Mouse (Mus musculus) left cerebral cortex, postnatal 36 days (tissue): ENCODE results near the gene Lamc2. TPM values are rescaled to one million over a fixed set of nuclear protein-coding genes. Genes with fewer than 3 reads are reported as not detected.
"Not testable (repeated sequence)": the region's sequence is repeated elsewhere in the genome, so short reads cannot be mapped to it uniquely, and the experiment has no call there.

Source experiments
- DNase-seq, 2 experiments: peaks; one replicate each; pipeline ENCODE4 v3.0.0; 2021 to 2022; ENCODE audit warnings: low spot score in 2 of 2, mixed read lengths in 1 of 2
- intact Hi-C: fragments of 180-260 bp; cut with DNase I; formaldehyde crosslinking; loops from one replicate; pipeline ENCODE4 v1.15.1; 2025
- total RNA-seq, 2 experiments: library from RNA; stranded (reverse); gene quantifications; 2 replicates each; pipeline ENCODE4 v1.2.3; 2021

Lamc2 gene
- total RNA-seq, 2 experiments from 2014 or later = 9.5 to 13.6 TPM

DNA sequence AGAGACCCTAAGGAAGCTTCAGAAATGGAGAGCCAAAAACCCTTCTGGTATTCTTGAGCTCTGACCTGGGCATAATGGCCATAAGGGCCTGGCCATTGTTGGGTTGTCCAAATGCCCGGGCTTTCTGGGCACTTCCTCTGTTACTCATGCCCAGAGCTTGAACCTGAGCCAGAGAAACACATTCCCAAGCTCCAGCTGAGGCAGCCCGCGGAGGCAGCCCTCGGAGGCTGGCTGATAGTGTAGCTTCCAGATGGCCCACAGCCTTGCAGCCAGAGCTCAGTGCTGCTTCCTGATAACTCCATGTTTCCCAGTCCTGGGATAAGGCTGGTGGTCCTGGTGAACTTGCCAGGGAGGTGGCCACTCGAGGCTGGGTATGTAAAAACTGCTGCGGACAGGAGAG is 102.1 kb downstream of the Lamc2 start:
- peak in 1 of 2 experiments; percentile 32 for DNase-seq
- intact Hi-C loops = no loop called here

DNA sequence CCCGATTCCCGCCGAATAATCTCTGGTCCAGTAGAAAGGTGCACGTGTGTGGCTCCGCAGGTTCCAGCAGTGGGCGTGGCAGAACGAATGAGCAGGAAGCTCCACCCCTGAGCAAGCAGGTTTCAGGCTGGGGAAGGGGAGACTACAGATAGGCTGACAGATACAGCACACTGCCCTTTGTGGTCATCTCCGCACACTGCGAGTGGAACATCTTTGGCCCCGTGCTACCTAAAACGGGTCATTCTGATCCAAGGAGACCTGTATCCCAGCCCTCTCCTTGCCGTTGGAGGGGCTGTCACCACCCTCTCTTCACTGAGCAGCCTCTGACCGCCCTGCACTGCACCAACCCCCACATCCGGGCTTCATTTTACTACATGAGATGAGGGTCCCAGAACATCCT is 103.0 kb downstream of the Lamc2 start:
- DNase-seq, intact Hi-C loops: not testable (repeated sequence)

DNA sequence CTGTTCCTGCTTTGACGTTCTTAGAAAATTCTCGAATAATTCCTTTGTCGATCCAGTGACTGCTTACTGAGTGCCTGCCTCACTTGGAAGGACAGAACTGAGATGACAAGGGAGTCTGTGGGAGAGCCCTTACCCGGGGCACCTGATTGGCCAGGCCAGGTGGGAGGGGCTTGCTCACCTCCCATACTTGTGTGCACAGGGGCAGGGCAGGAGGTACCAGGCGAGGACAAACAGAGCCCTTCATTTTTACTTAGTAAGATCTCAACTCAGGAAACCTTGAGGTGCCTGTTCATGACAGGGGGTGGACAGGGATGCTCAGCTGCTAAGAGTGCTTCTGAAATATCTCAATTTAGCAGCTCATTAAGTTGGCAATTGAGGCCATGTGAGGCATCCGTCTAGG is 110.3 kb downstream of the Lamc2 start:
- intact Hi-C loops = no loop called here
- no peak for DNase-seq

DNA sequence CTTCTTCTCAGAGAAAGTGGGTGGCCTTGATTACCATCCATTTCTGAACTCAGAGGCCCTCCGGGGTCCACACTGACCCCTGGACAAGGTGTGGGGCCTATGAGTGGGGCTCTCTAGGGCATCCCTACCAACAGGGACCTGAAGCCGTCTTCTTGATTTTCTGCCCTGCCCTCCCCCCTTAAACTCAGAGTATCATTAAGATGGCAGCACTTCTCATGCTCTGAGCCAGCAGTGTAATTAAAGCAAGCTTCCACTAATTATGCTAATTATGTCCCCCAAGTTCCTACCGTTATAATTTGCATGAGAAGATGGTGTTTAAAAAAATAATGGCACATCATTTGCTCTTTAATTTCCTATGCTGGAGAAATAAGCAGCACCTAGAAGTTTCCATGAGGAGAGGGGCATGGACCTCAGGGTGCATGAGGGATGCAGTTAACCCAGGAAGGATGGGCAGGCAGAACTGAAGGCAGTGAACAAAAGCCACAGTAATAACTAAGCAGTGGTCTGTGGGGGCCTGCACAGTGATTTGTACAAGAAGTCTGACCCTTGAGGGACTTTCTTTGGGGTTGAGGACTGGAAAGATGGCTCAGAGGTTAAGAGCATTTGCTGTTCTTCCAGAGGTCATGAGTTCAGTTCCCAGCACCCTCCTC is 111.0 kb downstream of the Lamc2 start:
- intact Hi-C loops = no loop called here

DNA sequence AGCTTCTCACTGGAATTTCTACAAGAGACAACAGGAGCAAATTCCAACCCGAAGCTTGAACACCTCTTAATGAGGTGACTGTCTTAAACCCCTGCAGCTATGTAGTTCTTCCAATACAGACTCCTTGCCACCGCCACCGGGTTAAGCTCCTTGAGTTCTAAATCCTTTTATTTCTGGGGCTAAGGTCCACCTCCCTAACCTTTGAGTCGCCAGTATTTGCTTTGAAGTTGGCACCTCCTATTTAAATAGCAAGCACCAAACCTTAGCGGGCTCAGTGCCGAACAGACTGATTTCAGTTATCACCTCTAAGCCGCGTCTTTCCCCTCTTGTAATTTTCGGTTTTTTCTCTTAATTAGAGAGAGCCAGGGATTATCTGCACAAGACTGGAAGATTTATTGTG is 112.8 kb downstream of the Lamc2 start:
- no peak for DNase-seq
- intact Hi-C loops = no loop called here

More for the DNA sequence above, 111.0 kb downstream of the Lamc2 start:
- DNase-seq = no peak

Other genes starting within 250 kb of the Lamc2 start
- 100 to 1,000 TPM; 159 to 161 TPM for gene Nmnat2, start 231.5 kb downstream of the Lamc2 start, total RNA-seq
- 10 to 100 TPM; 27.0 to 28.7 TPM for gene Lamc1, start 146.3 kb upstream of the Lamc2 start, total RNA-seq
- 1 to 10 TPM; 2.3 to 3.1 TPM for gene Shcbp1l, start 238.7 kb upstream of the Lamc2 start, total RNA-seq